Mouse (Mus musculus) retina, postnatal 7 days (tissue): ENCODE results near the gene Matk.

Experiments used
- DNase-seq: peaks from one replicate; pipeline ENCODE4 v3.0.0-alpha.2; 2012; ENCODE audit warnings: low read depth, low spot score

Gene Matk

DNA sequence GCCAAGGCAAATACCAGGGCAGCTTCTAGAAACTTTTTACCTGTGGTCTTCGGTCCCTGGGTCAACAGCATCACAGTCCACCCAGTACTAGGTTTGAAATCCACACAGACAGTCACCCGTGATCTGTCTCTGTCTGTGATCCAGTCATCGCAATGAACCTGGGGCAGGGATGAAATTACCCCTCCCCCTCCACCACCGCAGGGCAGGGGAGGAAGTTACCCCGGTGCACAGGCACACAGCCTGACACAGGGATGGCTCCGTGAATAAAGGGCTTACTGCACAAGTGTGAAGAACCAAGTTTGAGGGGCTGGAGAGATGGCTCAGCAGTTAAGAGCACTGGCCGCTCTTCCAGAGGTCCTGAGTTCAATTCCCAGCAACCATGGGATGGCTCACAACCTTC is 51.0 kb downstream of the Matk start:
- DNase-seq: no peak

DNA sequence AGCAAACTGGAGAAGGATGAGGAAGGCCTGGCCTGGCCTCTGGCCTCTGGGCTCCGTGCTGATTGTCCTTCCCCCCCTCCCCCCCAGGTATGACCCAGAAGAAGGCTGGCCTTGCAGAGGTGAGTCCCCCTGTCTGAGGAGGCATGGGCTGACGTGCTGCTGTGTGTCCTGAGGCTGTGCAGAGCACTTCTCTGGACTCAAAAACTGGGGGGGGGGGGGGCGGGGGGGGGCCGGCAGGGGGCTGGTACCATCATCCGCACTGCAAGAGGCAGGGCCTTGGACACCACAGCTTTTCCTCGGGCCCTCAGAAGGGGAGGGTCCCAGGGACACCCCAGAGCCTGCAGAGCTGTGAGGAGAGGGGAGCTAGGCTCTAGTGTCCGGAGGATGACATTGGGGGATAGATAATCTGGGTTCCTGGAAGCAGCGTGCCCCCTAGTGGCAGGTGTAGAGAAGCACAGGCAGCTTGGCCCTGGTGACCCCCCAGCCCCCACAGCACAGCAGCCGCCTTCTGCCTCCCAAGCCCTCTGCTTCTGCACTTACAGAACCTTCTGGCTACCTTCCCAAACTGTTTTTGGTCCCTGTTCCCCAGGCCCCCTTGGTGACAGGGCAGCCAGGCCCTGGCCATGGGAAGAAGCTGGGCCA is 52.0 kb downstream of the Matk start:
- DNase-seq: peak; percentile 50

DNA sequence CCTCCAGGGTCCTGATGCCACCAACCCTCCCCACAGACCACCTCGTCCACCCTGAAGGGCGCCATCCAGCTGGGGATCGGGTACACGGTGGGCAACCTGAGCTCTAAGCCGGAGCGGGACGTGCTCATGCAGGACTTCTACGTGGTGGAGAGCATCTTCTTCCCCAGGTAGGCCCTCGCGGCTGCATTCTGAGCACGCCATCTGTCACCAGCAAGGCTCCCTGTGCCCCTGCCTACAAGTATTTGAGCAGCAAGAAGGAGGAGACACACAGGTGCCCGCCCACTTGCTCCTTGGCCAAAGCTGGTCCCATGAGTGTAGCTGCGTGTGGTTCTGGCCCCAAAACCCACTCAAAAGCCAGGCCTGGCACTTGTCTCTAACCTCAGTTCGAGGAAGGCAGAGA is 52.9 kb downstream of the Matk start:
- no peak for DNase-seq

DNA sequence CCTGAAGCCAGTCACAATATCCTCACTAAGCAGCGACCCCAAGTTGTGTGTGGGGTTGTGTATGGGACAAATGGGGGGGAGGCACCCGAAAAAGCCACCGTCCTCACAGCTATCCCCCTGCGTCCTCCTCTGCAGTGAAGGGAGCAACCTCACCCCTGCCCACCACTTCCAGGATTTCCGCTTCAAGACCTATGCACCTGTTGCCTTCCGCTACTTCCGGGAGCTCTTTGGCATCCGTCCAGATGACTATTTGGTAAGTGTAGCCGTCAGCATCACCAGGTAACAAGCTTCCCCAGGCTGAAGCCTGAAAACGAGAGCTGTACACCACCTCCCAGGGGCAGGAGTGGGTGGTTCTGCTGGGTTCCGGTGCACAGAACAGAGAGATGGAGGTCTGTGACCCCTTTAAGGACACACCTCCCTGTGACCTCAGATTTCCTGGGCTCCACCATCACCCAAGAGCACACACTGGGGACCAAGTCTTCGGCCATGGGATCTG is 53.5 kb downstream of the Matk start:
- DNase-seq: no peak

DNA sequence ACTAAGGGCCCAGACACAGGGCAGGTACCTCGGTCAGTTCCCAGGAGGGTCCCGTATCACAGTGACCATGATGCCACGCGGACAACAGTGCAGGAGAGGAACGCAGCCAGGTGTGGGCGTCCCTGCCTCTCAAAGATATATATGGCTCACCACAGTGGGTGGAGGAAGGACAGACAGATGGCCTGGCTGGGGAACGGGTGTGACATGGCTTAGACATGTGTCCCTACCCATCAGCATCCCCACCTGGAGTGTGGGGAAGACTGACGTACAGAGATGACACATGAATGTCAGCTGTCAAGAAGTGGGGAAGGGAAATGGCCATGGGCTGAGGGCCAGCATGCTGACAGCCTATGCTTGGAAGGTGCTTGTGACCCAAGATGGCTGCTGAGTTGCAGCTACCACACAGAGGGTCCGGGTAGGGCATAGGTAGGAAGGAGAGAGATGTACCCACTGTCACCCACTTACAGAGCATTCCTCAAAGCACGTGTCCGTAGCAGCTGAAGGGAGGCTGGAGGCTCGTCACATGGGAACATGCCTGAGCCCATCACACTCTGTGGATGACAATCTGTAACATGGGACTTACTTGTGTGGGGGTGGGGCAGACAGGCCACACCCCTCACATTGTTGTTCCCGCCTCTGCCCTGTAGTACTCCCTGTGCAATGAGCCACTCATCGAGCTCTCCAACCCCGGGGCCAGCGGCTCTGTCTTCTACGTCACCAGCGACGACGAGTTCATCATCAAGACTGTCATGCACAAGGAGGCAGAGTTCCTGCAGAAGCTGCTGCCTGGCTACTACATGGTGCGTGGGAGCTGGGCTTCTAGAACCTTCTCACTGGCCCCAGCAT is 54.3 kb downstream of the Matk start:
- no peak for DNase-seq

DNA sequence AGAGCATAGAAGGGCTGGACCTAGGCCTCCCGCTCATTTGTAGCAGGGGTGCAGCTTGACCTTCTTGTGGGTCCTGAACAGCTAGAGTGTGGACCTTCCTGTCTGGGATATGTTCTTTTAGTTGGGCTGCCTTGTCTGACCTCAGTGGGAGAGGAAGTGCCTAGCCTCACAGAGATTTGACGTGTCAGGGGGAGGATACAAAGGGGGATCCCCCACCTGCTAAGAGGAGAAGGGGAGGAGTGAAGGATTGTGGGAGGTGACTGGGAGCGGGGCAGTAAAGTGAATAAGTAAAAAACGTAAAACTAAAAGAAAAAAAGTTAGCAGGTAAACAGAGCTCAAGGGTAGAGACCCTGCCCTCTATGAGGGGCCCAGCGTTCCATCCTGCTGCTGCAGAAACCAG is 56.8 kb downstream of the Matk start:
- DNase-seq: no peak
